Mouse (Mus musculus): ENCODE data around the gene Msx2.

- no peak for TF ChIP-seq GATA1 (IDR thresholded peaks at IDR 0.05; ENCODE audit: low read length)
- no peak for TF ChIP-seq TAL1 (IDR thresholded peaks at IDR 0.05; ENCODE audit: low read length)
These were observed 18.9 kb downstream of the Msx2 start for GRCm38 (mm10) chr13:53453927-53454326.
